Mouse (Mus musculus) CD8-positive naive resting alpha-beta T cell, adult 2 months (primary cell): ENCODE data around the gene Spaca4.

Experiments
- DNase-seq, 2 experiments: peaks; one replicate each; pipeline ENCODE4 v3.0.0; 2022; ENCODE audit warnings: low read depth in 2 of 2, low spot score in 2 of 2

Gene Spaca4

GRCm38 (mm10) chr7:45701072-45701471 is 24.5 kb downstream of the Spaca4 start:
- DNase-seq, result no peak

- DNase-seq, result peak in 1 of 2 experiments; percentile 66
Measured at GRCm38 (mm10) chr7:45700301-45701015, 25.2 kb downstream of the Spaca4 start.

GRCm38 (mm10) chr7:45699523-45700141 is 26.0 kb downstream of the Spaca4 start, which contains the start of gene Car11:
TSS of gene Car11 (plus strand) at chr7:45699843.
- no peak for DNase-seq

- DNase-seq, result no peak
Measured at GRCm38 (mm10) chr7:45697894-45698293, 27.7 kb downstream of the Spaca4 start.

- DNase-seq, result no peak
Measured at GRCm38 (mm10) chr7:45695098-45695497, 30.5 kb downstream of the Spaca4 start.

GRCm38 (mm10) chr7:45693921-45694591 is 31.6 kb downstream of the Spaca4 start, which contains the start of gene Sec1:
TSS of gene Sec1 (minus strand) at chr7:45694402.
- DNase-seq, result no peak

- no peak for DNase-seq
Measured at GRCm38 (mm10) chr7:45692364-45692763, 33.2 kb downstream of the Spaca4 start.

- DNase-seq, result no peak
Measured at GRCm38 (mm10) chr7:45689800-45690199, 35.8 kb downstream of the Spaca4 start.

- DNase-seq, result no peak
Measured at GRCm38 (mm10) chr7:45689099-45689498, 36.5 kb downstream of the Spaca4 start.

GRCm38 (mm10) chr7:45686841-45687240 is 38.8 kb downstream of the Spaca4 start:
- no peak for DNase-seq

GRCm38 (mm10) chr7:45685811-45686210 is 39.8 kb downstream of the Spaca4 start:
- DNase-seq, result no peak

GRCm38 (mm10) chr7:45683396-45684050 is 42.1 kb downstream of the Spaca4 start, which contains the start of gene Ntn5:
TSS of gene Ntn5 (plus strand) at chr7:45684022.
- peak in 1 of 2 experiments; percentile 30 for DNase-seq

GRCm38 (mm10) chr7:45682144-45683126 is 43.2 kb downstream of the Spaca4 start:
- peak; percentile 69 to 79 for DNase-seq

- DNase-seq, result no peak
Measured at GRCm38 (mm10) chr7:45681046-45681736, 44.4 kb downstream of the Spaca4 start.

- DNase-seq, result no peak
Measured at GRCm38 (mm10) chr7:45679966-45680621, 45.5 kb downstream of the Spaca4 start.

GRCm38 (mm10) chr7:45678513-45678912 is 47.1 kb downstream of the Spaca4 start:
- no peak for DNase-seq

GRCm38 (mm10) chr7:45677627-45678295 is 47.9 kb downstream of the Spaca4 start:
- DNase-seq, result no peak
